Mouse (Mus musculus) yolk sac, embryonic 10.5 days (tissue): ENCODE results near the gene Rimbp2.
"Not testable (repeated sequence)": the region's sequence is repeated elsewhere in the genome, so short reads cannot be mapped to it uniquely, and the experiment has no call there.

Experiments
- DNase-seq: peaks from one replicate; pipeline ENCODE4 v3.0.0-alpha.2; 2017; ENCODE audit warnings: low spot score

Rimbp2 gene

GRCm38 (mm10) chr5:128953278-128954070, at the start of gene Rimbp2:
Gene Rimbp2, minus strand, starts transcription at chr5:128953486.
- no peak for DNase-seq

DNA sequence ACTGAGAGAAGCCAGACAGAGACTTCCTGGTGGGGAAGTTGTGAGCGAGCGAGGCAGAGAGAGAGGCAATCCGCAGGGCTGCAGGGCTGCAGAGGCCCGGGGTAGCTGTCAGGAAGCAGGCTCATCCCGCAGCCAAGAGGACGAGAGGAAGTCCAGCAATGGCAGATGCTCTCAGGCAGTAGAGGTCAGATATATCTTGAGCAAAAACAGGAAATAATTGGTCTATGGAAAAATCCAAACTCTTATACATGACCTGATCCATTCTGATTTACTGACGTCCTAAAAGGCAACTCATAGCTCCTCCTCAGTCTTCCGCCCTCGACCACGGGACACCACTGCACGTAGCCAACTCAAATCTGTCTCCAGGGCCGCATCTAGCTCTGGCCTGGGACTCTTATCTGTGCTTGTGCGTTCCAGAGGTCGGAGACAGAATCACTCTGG, 49.3 kb upstream of the Rimbp2 start:
- DNase-seq = no peak

DNA sequence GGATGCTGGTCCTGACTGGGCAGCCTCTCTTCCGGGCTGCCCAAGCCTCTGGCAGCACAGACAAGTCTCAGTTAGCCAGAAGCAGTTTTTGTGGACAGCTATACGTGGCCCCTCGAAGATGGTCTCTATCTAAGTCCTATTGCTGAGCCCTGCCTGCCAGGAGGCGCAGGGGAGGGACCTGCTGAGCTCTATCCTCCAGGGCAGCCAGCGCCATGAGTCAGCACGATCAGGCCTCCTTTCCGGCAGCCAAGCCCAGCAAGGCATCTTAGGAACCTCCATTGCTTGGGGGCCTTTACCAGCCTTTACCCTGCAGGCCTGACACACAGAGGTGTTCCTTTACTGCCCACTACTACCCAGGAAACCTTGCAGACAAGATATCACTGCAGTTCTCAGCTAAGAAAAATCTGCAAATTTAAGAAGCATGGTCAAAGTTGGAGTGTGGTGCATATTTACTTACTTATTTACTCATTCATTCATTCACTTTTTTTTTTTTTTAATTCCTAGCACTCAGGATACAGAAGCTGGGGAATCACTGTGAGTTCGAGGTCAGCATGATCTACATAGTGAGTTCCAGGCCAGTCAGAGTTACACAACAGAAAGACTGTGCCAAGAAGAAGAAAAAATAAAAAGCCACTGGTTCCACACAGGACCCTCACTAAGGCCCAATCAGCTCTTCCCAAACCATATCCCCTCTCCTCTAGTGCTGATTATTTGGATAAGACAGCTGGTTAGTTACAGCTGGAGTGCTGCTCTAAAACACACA, 47.6 kb upstream of the Rimbp2 start:
- DNase-seq = peak; percentile 40

DNA sequence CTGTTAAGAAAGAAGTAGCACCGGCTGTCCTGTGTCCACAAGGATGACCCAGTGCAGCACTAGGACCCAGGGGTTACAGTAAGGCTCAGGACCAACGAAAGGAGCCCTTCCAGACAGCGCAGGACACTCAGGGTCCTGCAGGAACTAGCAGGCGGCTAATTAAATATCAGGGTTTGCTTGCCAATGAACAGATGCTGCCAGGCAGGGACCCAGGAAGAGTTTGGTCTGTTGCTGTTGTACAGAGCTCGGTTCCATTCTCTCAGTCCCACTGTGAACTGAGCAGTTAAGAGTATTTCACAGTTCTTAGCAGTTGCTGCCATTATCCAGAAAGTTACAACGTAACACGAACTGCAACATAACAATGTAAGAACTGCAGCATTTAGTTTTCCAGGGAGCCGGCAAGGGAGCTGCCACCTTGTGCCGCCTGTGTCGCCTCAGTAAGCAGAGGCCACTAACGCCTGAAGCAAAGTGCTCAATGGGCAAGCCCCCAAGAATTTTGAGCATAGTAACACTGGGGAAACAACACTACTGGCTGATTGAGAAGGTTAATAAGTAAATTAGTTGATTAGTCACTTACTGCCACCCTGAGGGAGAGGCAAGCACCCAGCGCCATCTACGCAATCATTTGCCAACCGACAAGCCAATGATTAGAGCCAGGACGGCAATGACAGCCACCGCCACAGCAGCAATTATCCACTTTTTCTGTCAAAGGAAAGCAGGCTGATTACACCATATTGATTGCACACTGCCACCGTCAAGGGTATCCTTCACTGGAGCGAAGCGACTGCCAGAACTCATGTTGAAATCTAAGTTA, 34.1 kb upstream of the Rimbp2 start:
- DNase-seq = no peak

DNA sequence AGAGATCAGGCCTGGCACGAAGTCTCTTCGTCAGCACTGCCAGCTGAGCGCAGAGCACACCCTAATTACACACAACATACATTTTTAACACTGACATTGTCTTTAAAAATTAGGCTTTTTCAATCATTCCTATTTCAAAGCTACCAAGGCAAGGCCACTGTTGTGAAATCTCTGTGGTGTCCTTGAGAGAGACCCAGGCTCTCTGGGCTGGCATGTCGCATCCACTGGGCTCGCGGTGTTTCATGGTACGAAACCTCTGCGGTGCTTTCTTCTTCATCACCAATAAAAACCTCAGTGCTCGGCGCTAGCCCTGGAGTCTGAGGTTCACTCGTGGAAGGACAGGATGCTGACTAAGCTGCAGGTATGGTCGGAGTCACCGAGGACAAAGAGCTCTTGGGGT, 32.7 kb upstream of the Rimbp2 start:
- no peak for DNase-seq

DNA sequence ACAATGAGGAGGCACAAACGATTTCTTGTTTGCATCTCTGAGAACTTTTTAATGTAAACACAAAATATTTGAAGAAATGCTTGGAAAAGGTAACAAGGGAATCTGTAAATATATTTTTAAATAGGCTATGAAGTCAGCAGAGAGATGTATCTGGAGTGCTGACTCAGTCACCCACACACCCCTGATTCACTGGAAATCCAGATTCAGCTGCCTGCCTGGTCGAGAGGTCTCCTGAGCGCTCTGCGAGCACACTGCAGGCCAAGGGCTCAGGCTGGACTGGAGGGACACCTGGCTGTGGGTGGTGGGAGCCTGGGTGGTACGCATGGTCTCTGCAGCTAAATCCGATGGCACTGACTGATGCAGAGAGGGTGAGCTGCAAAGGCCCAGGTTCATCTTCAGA, 31.2 kb upstream of the Rimbp2 start:
- no peak for DNase-seq

DNA sequence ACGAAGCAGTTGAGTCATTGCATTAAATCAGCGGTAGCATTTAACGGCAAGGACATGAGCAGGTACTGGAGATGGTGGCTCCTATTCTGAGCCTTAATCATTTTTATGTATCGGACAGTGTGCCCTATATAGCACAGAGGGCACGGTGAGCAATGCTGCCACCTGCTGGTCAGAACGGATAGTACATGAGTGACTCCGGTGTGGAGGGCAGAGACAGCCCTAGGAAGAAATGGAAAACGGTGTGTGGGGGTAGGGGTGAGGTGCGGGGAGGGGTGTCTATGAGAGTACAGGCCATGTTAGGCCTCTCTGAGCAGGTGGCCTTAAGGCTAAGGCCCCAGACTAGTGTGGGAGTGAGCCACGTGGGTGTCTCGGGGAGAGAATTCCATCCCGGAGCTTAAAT, 28.3 kb upstream of the Rimbp2 start:
- DNase-seq = peak; percentile 29

DNA sequence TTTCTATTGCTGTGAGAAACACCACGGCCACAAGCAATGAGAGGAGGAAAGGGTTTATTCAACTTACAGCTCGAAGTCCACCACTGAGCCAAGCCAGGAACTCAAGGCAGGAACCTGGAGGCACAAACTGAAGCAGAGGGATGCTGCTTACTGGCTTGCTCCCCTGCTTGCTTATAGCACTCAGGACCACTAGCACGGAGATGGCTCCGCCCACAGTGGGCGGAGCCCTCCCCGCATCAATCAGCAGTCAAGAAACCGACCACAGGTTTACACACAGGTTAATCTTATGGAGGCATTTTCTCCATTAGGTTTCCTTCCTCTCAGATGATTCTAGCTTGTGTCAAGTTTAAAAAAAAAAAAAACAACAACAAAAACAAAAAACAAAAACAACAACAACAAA, 27.6 kb upstream of the Rimbp2 start:
- no peak for DNase-seq

DNA sequence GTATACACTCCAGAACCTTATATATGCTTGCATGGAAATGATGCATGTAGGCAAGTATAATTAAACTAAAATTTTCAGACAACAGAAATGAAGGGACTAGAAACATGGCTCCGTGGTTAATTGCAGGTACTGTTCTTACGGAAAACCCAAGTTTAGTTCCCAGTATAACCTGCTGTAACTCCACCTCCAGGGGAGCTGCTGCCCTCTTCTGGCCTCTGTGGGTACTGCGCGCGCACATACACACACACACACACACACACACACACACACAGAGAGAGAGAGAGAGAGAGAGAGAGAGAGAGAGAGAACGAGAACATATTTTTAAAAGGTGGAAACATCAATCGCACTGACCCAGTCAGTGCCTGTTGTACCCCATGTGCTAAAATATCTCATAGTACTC, 25.7 kb upstream of the Rimbp2 start:
- no peak for DNase-seq

- not testable (repeated sequence) for DNase-seq
Observed at GRCm38 (mm10) chr5:128977466-128977865, 24.2 kb upstream of the Rimbp2 start.

GRCm38 (mm10) chr5:128976266-128976665, 23.0 kb upstream of the Rimbp2 start:
- no peak for DNase-seq

DNA sequence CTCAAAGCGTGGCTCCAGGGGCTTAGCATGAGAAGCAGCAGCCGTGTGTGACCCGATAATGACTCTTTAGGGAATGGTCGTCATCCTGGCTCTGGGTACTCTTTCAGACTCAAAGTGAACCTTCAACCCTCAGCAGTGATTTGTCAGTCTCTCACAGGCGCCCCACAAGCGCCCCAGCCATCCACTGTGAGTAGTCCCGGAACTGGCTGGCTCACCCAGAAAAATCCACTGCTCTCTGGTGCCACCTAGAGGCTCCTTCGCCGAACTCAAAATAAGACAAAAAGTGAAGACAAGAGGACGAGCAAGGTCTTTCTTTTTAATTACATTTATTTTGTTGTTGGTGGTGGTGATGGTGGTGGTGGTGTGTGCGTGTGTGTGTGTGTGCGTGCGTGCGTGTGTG, 18.0 kb upstream of the Rimbp2 start:
- peak; percentile 27 for DNase-seq

DNA sequence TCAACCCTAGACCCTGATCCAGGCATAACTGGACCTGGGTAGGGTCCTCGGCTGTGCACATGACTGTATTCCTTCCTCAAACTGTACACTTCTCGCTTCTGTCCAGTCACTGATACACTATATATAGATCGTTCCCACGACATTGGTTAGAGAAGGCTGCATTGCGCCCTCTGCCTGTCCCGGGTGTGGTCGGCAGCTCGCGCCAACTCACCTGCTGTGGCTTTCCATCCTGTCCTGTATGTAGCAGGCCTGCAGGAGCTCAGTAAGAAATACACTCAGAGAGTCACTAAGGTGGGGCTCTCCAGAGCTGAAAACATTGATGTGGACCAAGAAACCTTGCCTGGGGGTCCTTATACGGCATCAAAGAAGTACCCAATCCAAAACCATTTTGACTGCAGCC, 17.6 kb upstream of the Rimbp2 start:
- no peak for DNase-seq

DNA sequence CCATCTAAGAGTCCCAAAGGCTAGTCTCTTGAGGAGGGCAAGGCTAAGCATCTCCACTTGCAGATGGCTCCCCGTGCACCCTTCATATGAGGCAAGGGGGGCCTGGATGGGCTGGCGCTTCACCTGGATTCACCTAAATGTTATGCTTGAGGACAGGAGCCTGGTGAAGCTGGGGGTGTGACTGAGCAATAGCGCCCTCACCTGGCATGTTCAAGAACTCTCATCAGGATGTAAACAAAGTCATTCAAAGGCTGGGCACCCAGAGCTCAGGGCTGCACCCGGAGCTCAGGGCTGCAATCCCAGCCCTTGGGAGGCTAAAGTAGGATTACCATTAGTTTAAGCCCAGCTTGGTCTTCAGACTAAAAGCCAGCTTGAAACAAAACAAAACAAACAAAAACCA, 11.1 kb upstream of the Rimbp2 start:
- DNase-seq = no peak

GRCm38 (mm10) chr5:128958916-128959315, 5.6 kb upstream of the Rimbp2 start:
- no peak for DNase-seq

GRCm38 (mm10) chr5:128954371-128954770, 1.1 kb upstream of the Rimbp2 start:
- not testable (repeated sequence) for DNase-seq

GRCm38 (mm10) chr5:128952291-128953195, 743 bp downstream of the Rimbp2 start:
- DNase-seq = no peak

- DNase-seq = no peak
Observed at GRCm38 (mm10) chr5:128951472-128951871, 1.8 kb downstream of the Rimbp2 start.

DNA sequence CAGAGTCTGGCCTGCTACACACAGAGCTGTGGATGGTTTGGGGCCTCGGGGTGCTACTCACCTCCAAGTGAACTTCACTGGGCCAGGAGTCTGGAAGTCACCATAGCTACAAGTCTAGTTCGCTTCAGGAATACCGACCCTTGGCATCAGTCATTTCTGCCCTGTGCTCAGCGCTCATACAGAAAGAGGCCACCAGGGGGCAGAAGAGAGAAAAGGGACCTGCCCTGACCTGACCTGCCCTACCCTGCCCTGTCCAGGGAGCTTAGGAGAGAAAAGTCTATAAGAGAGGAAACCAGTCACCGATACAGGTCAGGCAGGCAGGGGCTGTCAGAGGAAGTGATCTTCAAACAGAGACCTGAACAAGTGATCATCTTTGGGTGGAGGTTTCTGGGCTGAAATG, 6.2 kb downstream of the Rimbp2 start:
- DNase-seq = no peak

DNA sequence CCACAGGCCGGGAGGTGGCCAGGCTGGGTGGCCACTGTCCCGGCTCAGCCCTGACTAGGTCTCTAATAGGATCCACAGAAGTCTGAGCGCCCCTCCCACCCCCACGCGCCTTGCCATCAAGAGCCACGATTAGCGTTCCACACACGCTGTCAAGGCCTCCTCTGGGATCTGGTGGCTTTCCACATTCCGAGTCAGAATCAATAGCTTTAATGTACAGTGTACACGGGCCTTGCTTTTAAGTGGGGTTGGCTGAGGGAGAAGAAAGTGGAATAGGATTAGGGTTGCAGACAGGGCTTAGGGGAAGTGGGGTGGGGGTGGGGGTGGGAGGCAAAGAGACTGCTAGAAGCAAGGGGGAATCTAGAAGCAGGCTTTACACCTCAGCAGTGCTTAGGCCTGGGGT, 12.8 kb downstream of the Rimbp2 start:
- DNase-seq = no peak

DNA sequence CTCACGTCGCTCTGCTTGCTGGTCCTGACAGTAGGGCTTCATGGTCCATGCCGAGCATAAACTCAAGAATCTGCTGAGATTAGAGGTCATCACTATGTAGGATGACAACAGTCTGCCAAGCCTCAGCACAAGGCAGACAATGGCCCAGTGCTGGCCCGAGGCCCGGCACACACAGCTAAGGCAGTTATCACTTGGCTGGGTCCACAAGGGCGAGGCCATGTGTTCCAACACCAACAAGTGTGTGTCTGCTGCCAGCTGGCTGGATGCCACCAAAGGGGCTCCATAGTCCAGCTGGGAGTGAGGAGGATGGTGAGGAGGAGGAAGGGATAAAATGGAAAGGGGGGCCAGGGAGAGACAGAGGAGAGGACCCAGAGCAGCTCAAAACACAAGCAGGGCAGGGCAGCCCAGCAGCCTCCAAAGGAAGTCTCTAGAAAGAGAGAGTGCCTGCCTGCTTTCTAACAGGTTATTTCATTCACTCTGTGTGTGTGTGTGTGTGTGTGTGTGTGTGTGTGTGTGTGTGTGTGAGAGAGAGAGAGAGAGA, 17.9 kb downstream of the Rimbp2 start:
- no peak for DNase-seq
